Mouse (Mus musculus): ENCODE results near the gene Atp6v1g3. TPM values are rescaled to one million over a fixed set of nuclear protein-coding genes. Genes with fewer than 3 reads are reported as not detected.

The Atp6v1g3 gene
- total RNA-seq, 4 experiments from 2014 or later: not detected

Other genes starting within 250 kb of the Atp6v1g3 start
- gene Ptprc, start 98.0 kb upstream of the Atp6v1g3 start, total RNA-seq (2022): 10 to 100 TPM in 2 of 4 experiments, 1 to 10 TPM in 2; 6.8 to 18.3 (median 12.3) TPM